Mouse (Mus musculus) stomach, embryonic 14.5 days (tissue): ENCODE results near the gene 1110059E24Rik. TPM values are rescaled to one million over a fixed set of nuclear protein-coding genes. Genes with fewer than 3 reads are reported as not detected.

Source experiments
- ATAC-seq: fragments of 200-750 bp; cut with Nextera tagmentation; 2 replicates; pipeline ENCODE4 v1.8.0; 2017; ENCODE audit warnings: low read depth, moderate TSS enrichment; ENCODE audit not compliant: insufficient number of reproducible peaks, insufficient read depth, low FRiP score
- H3K27ac ChIP-seq: fragments of 300-500 bp; sonication (generic); 2 replicates; pipeline ENCODE4 v1.5.1; 2014; ENCODE audit warnings: mild to moderate bottlenecking, low read length, moderate library complexity, mixed read lengths
- H3K27me3 ChIP-seq: fragments of 300-500 bp; sonication (generic); 2 replicates; pipeline ENCODE4 v1.6.1; 2014; ENCODE audit warnings: low read length, control low read depth, mixed read lengths; ENCODE audit not compliant: control insufficient read depth, insufficient read depth
- H3K36me3 ChIP-seq: fragments of 300-500 bp; sonication (generic); 2 replicates; pipeline ENCODE4 v1.6.1; 2014; ENCODE audit warnings: mild to moderate bottlenecking, control low read depth, low read length, moderate library complexity, mixed read lengths; ENCODE audit not compliant: control insufficient read depth, insufficient read depth
- H3K4me1 ChIP-seq: fragments of 300-500 bp; sonication (generic); 2 replicates; pipeline ENCODE4 v1.6.1; 2014; ENCODE audit warnings: low read length, control low read depth, mixed read lengths; ENCODE audit not compliant: control insufficient read depth, insufficient read depth
- H3K4me2 ChIP-seq: fragments of 300-500 bp; sonication (generic); replicated peaks from 2 replicates; pipeline ENCODE4 v1.6.1; 2014; ENCODE audit warnings: low read depth, low read length, control low read depth
- H3K4me3 ChIP-seq: fragments of 300-500 bp; sonication (generic); 2 replicates; pipeline ENCODE4 v1.5.1; 2014; ENCODE audit warnings: low read depth, low read length, control low read depth
- H3K9ac ChIP-seq: fragments of 300-500 bp; sonication (generic); replicated peaks from 2 replicates; pipeline ENCODE4 v1.6.1; 2014; ENCODE audit warnings: low read depth, mild to moderate bottlenecking, control low read depth, low read length, moderate library complexity, mixed read lengths
- H3K9me3 ChIP-seq: fragments of 300-500 bp; sonication (generic); 2 replicates; pipeline ENCODE4 v1.6.1; 2016; ENCODE audit warnings: low read depth, low read length, control low read depth; ENCODE audit not compliant: control insufficient read depth
- WGBS: fragments of 180-500 bp; shearing (Covaris S2); extraction: QIAGEN DNeasy Blood & Tissue Kit; methylation state at CpG from one replicate; pipeline ENCODE4 v1.1.7; 2014; 5-methylcytosine and 5-hydroxymethylcytosine counted together
- polyA plus RNA-seq: library from polyadenylated mRNA; unstranded; fragments of >200 nt; fragmentation: Nextera tagmentation; extraction: Ambion mirVana; gene quantifications from 2 replicates; pipeline ENCODE4 v1.2.1, GENCODE M21; 2014

Gene 1110059E24Rik
- polyA plus RNA-seq, 1 experiment from 2014 or later: 58.2 TPM

- under 1% methylated on average over 71 of the region's 105 CpGs for WGBS
- H3K9ac ChIP-seq: peak within 1 kb of the TSS; percentile 87
- no peaks in the 10 kb centered on the region for H3K27me3 ChIP-seq
- no peaks in the 10 kb centered on the region for H3K36me3 ChIP-seq
- H3K9me3 ChIP-seq: no peaks in the 10 kb centered on the region
- ATAC-seq: peak; percentile 21; the same call in 1 of the 2 replicates
- peak within 1 kb of the TSS; percentile 80 for H3K4me2 ChIP-seq
- peaks cover 15% of the 10 kb centered on the region; the same call in 1 of the 2 replicates for H3K4me1 ChIP-seq
- H3K4me3 ChIP-seq: peak within 1 kb of the TSS; percentile 67
- H3K27ac ChIP-seq: peak within 1 kb of the TSS; percentile 97
Measured at GRCm38 (mm10) chr19:21653172-21653981, 601 bp upstream of the 1110059E24Rik start, which contains the start of gene Abhd17b. Abhd17b (plus strand) TSS chr19:21653185.

GRCm38 (mm10) chr19:21651664-21652063 lies 1.1 kb downstream of the 1110059E24Rik start:
- WGBS: 30% methylated on average over 6 of the region's 6 CpGs
- H3K4me2 ChIP-seq: peak overlapping the region; percentile 80
- ATAC-seq: no peak
- H3K4me1 ChIP-seq: peaks cover 15% of the 10 kb centered on the region; the same call in 1 of the 2 replicates
- H3K9ac ChIP-seq: peak overlapping the region; percentile 47; the same call in 1 of the 2 replicates
- no peaks in the 10 kb centered on the region for H3K9me3 ChIP-seq
- H3K27me3 ChIP-seq: no peaks in the 10 kb centered on the region
- peak overlapping the region; percentile 67 for H3K4me3 ChIP-seq
- peak overlapping the region; percentile 97; the same call in 1 of the 2 replicates for H3K27ac ChIP-seq
- H3K36me3 ChIP-seq: no peaks in the 10 kb centered on the region; the same call in 1 of the 2 replicates

- no peak for ATAC-seq
- H3K9ac ChIP-seq: no peak overlapping the region
- H3K27ac ChIP-seq: no peak overlapping the region
Measured at GRCm38 (mm10) chr19:21646142-21646541, 6.6 kb downstream of the 1110059E24Rik start.

DNA sequence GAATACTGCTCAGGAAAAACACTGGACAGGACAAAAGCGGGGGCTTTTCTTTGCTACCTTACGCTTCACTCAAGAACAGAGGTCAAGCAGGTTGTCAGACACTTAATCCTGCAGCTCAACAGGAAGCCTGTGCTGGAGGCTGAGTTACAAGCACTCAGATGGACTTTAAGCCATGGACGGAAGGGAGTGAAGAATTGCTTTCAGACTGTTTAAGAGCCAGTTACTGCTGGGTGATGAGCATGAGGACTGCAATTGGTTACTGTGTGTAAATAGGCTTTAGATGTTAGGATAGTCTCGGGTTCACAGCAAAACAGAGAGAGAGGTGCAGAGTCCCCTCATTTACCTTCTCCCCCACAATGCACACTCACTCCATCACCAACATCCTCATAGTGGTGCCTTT lies 7.5 kb downstream of the 1110059E24Rik start:
- WGBS: 51% methylated on average over 4 of the region's 4 CpGs
- no peak for ATAC-seq
- no peaks in the 10 kb centered on the region; the same call in 1 of the 2 replicates for H3K36me3 ChIP-seq
- no peak overlapping the region for H3K4me2 ChIP-seq
- no peak overlapping the region for H3K27ac ChIP-seq
- no peaks in the 10 kb centered on the region for H3K27me3 ChIP-seq
- no peak overlapping the region for H3K4me3 ChIP-seq
- H3K9ac ChIP-seq: no peak overlapping the region
- H3K4me1 ChIP-seq: no peaks in the 10 kb centered on the region
- no peaks in the 10 kb centered on the region for H3K9me3 ChIP-seq

More at GRCm38 (mm10) chr19:21646142-21646541, 6.6 kb downstream of the 1110059E24Rik start:
- no peaks in the 10 kb centered on the region; the same call in 1 of the 2 replicates for H3K36me3 ChIP-seq
- no peak overlapping the region for H3K4me2 ChIP-seq
- 0 out of 2 replicates have a peak, but pooled peaks cover 2% of the 10 kb centered on the region for H3K4me1 ChIP-seq
- H3K4me3 ChIP-seq: no peak overlapping the region
- H3K27me3 ChIP-seq: no peaks in the 10 kb centered on the region
- WGBS: 58% methylated on average over 6 of the region's 6 CpGs
- H3K9me3 ChIP-seq: no peaks in the 10 kb centered on the region

DNA sequence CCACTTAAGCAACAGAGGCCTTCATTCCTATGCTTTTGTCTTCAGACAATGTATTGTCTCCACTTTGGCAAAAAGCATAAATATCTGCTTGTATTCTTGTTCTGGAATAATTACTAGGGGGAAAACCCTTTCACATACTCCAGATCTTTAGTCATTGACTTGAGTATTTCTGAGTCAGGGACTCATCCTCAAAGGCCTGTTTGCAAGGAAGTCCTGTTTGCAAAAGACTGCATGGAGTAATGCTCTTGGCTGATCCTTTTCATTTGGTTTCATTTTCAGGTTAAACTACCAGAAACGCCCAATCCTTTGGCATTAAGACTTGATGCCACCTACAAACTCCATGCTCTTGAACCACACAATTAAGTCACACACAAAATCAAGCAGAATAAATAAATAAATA lies 8.8 kb downstream of the 1110059E24Rik start:
- no peak overlapping the region for H3K4me2 ChIP-seq
- 83% methylated on average over 1 of the region's 1 CpGs for WGBS
- no peaks in the 10 kb centered on the region for H3K9me3 ChIP-seq
- no peak overlapping the region for H3K27ac ChIP-seq
- no peaks in the 10 kb centered on the region for H3K4me1 ChIP-seq
- H3K27me3 ChIP-seq: no peaks in the 10 kb centered on the region
- H3K9ac ChIP-seq: no peak overlapping the region
- no peak for ATAC-seq
- H3K4me3 ChIP-seq: no peak overlapping the region
- H3K36me3 ChIP-seq: no peaks in the 10 kb centered on the region; the same call in 1 of the 2 replicates

- H3K9me3 ChIP-seq: no peaks in the 10 kb centered on the region
- 47% methylated on average over 7 of the region's 7 CpGs for WGBS
- H3K4me3 ChIP-seq: no peak overlapping the region
- no peak overlapping the region for H3K27ac ChIP-seq
- H3K36me3 ChIP-seq: no peaks in the 10 kb centered on the region
- no peaks in the 10 kb centered on the region for H3K27me3 ChIP-seq
- 0 out of 2 replicates have a peak, but pooled peaks cover 2% of the 10 kb centered on the region for H3K4me1 ChIP-seq
- H3K9ac ChIP-seq: no peak overlapping the region
- H3K4me2 ChIP-seq: no peak overlapping the region
- ATAC-seq: no peak
Measured at GRCm38 (mm10) chr19:21637672-21638071, 15.1 kb downstream of the 1110059E24Rik start.

DNA sequence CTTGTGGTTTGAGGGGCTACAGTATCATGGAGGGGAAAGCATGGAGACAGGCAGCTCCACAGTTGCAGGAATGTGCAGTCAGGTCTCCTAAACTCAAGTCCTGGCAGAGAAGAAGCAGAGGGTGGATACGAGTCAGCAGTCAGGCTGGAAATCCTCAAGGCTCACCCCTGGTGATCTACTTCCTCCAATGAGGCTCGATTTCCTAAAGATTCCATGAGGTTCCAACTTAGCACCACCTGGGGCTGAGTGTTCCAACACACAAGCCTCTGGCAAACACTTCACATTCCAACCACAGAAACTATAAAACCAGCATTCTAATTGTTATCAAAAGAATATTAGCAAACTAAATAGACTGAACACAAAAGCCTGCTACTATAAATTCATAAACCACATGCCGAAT lies 15.9 kb downstream of the 1110059E24Rik start:
- 0 out of 2 replicates have a peak, but pooled peaks cover 2% of the 10 kb centered on the region for H3K4me1 ChIP-seq
- no peaks in the 10 kb centered on the region for H3K36me3 ChIP-seq
- H3K27ac ChIP-seq: no peak overlapping the region
- 76% methylated on average over 3 of the region's 3 CpGs for WGBS
- no peak overlapping the region for H3K4me2 ChIP-seq
- no peak overlapping the region for H3K9ac ChIP-seq
- no peaks in the 10 kb centered on the region for H3K9me3 ChIP-seq
- H3K4me3 ChIP-seq: no peak overlapping the region
- H3K27me3 ChIP-seq: no peaks in the 10 kb centered on the region
- ATAC-seq: no peak

- H3K36me3 ChIP-seq: no peaks in the 10 kb centered on the region
- no peak overlapping the region for H3K9ac ChIP-seq
- no peaks in the 10 kb centered on the region for H3K9me3 ChIP-seq
- 0 out of 2 replicates have a peak, but pooled peaks cover 2% of the 10 kb centered on the region for H3K4me1 ChIP-seq
- WGBS: 86% methylated on average over 2 of the region's 2 CpGs
- no peak overlapping the region for H3K4me2 ChIP-seq
- H3K27ac ChIP-seq: no peak overlapping the region
- H3K27me3 ChIP-seq: no peaks in the 10 kb centered on the region
- no peak for ATAC-seq
- no peak overlapping the region for H3K4me3 ChIP-seq
Measured at GRCm38 (mm10) chr19:21635406-21635805, 17.4 kb downstream of the 1110059E24Rik start.
